Mouse (Mus musculus) heart, adult 8-10 months (tissue): ENCODE results near the gene Arhgap4. TPM values are rescaled to one million over a fixed set of nuclear protein-coding genes. Genes with fewer than 3 reads are reported as not detected.

Experiments used
- DNase-seq: peaks from one replicate; pipeline ENCODE4 v3.0.0; 2022; ENCODE audit warnings: low spot score
- total RNA-seq, 4 experiments: library from RNA; stranded (reverse); gene quantifications; 2 replicates each; pipeline ENCODE4 v1.2.4; 2022

Gene Arhgap4
- total RNA-seq = 1 to 10 TPM in 2 of 4 experiments, under 1 TPM in 2; 0.47 to 2.9 (median 1.3) TPM

DNA sequence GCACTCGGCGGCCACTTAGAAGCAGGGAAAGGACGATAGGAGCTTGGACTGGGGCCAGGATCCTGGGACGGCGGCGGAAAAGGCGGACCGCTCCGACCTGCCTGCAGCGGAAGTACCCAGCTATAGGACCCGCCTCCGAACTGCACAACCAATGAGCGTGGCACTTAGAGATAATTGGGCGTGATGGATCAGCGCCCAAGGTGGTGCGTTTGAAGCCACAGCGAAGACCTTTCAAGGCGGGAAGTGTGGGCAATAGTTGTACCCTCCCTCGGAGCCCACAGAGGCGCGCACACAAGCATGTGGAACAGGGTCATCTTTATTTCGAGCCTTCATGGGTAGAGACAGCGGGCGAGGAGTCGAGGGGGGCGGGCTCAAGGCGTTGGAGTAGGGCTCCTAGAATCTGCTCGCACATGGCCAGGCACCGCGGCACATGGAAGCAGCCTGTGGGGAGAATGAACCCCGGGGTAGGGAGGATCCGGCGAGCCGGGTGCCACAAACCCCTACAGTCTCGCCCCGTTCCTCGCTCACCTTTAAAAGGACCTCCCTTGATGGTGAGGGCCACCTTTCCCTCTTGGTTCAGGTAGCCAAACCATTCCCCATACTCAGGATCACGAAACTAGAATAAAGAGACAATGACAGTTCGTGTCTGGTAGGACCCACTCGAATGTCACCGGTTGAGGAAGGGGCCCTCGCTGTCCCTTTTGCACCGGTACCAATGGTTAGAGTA is at the start of gene Arhgap4, which contains the start of gene Naa10:
Gene Arhgap4 (minus strand): TSS at position 48 of the 727 bp plus-strand sequence.
Gene Naa10 (minus strand): TSS at position 122 of the 727 bp plus-strand sequence.
- DNase-seq = peak; percentile 84

- DNase-seq = no peak
Observed at GRCm38 (mm10) chrX:73970781-73971180, 49.1 kb upstream of the Arhgap4 start.

GRCm38 (mm10) chrX:73969729-73970128 is 48.1 kb upstream of the Arhgap4 start:
- no peak for DNase-seq

GRCm38 (mm10) chrX:73969167-73969566 is 47.5 kb upstream of the Arhgap4 start:
- DNase-seq = no peak

- DNase-seq = peak; percentile 89
Observed at GRCm38 (mm10) chrX:73967177-73968075, 45.8 kb upstream of the Arhgap4 start.

- DNase-seq = peak; percentile 89
Observed at GRCm38 (mm10) chrX:73966248-73967176, 44.8 kb upstream of the Arhgap4 start, which contains the start of gene Hcfc1. TSS of gene Hcfc1 (minus strand) at chrX:73966357.

- no peak for DNase-seq
Observed at GRCm38 (mm10) chrX:73965307-73965706, 43.6 kb upstream of the Arhgap4 start.

GRCm38 (mm10) chrX:73964363-73964762 is 42.7 kb upstream of the Arhgap4 start:
- DNase-seq = no peak

GRCm38 (mm10) chrX:73954988-73955387 is 33.3 kb upstream of the Arhgap4 start:
- DNase-seq = no peak

DNA sequence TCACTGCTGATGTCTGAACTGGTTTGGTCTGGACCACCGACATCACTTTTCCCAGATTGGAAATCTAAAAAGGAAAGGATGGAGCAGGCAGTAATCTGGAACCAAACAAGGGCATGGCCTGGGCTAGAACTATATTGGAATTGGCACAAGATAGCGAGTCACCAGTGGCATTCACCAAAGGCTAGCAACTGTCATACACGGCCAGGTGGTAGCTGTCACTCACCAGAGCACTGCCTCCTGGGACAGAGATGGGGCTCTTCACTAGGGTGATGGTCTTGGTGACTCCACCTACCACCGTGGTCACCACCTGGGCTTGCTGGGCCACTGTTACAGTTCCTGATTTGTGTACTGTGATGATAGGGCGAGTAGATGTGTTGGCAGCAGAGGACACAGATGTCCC is 30.9 kb upstream of the Arhgap4 start:
- DNase-seq = no peak

- no peak for DNase-seq
Observed at GRCm38 (mm10) chrX:73949341-73949740, 27.7 kb upstream of the Arhgap4 start.

GRCm38 (mm10) chrX:73948647-73949046 is 27.0 kb upstream of the Arhgap4 start:
- DNase-seq = peak; percentile 61

GRCm38 (mm10) chrX:73946896-73947295 is 25.2 kb upstream of the Arhgap4 start:
- DNase-seq = no peak

DNA sequence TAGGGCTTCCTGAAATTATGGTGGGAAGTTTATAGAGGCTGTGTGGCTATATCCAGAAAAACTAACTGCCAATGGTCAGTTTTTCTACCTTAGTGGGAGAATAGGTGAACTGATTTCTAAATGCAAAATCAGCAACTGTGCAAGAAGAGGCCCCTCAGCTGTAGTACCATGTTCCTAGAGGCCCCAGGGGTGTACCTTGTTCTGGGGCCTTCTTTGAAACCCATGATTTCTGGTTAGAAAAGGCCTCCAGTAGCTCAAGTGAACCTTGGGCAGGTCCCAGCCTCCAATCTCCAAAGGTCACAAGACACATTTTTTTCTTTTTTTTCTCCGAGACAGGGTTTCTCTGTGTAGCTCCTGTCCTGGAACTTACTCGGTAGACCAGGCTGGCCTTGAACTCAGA is 20.6 kb upstream of the Arhgap4 start:
- DNase-seq = no peak

GRCm38 (mm10) chrX:73941860-73942259 is 20.2 kb upstream of the Arhgap4 start:
- DNase-seq = no peak

DNA sequence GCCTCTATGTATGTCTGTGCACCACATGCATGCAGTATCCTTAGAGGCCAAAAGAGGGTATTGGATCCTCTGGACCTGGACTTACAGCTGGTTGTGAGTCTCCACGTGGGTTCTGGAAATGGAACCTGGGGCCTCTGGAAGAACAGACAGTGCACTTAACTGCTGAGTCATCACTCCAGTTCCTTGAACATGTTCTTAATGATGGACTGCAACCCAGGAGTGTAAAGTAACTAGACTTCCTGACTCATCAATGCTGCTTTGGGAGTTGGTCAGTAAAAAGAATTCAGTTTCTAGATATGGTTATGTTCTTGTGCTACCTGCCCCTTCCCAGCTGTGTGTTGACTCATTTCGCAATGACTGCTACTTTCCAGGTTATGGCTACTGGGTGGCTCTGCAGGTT is 10.2 kb upstream of the Arhgap4 start:
- no peak for DNase-seq

GRCm38 (mm10) chrX:73930402-73931062 is 8.9 kb upstream of the Arhgap4 start, which contains the start of gene Renbp:
TSS of gene Renbp (minus strand) at chrX:73930850.
- DNase-seq = peak; percentile 69

DNA sequence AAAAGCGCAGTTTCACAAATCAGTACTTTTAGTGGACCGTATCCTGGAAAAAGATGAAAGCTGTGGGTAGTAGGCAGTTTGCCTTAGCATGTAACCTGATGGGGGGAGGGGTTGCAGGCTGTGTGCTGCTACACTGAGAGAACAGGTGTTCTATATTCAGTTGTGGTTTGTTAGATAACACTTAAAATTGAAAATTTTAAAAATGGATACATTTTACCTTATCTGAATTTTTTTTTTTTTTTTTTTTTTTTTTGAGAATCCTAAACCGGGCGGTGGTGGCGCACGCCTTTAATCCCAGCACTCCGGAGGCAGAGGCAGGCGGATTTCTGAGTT is 846 bp upstream of the Arhgap4 start:
- DNase-seq = no peak

DNA sequence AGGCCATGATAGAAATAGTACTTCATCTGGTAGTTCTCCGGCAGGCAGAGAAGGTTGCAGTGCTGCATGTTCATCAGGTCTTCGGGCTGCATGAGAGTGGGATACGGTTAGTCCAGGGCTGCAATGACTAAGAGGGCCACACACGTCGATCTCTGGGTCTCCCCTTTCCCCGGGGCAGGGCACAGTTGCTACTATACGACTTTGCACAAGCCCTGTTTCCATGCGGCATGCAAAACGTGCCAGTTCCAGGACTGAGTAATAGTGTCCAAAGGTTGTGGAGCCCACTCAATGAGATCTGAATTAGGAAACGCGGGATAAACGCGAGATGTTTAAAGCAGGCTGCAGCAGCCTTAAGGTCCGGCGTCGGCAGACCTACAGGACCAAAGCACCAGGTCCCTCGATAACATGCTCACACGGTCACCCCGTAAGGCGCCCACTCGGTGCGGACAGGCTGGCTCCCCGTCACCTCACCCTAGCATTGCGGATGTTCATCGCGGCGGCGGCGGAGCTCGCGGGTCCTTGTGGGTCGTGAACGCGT is 316 bp downstream of the Arhgap4 start:
- no peak for DNase-seq

GRCm38 (mm10) chrX:73918631-73919030 is 3.0 kb downstream of the Arhgap4 start:
- DNase-seq = no peak

- DNase-seq = no peak
Observed at GRCm38 (mm10) chrX:73916945-73917344, 4.7 kb downstream of the Arhgap4 start.
